Mouse (Mus musculus) kidney, adult 9 months (tissue): Measurements from ENCODE around the gene Igsf8.

ENCODE experiments used
- DNase-seq: peaks from one replicate; pipeline ENCODE4 v3.0.0; 2022

The Igsf8 gene

GRCm38 (mm10) chr1:172325680-172326535, 64.5 kb downstream of the Igsf8 start:
- DNase-seq = peak; percentile 81

GRCm38 (mm10) chr1:172326684-172327083, 65.2 kb downstream of the Igsf8 start:
- DNase-seq = no peak

- no peak for DNase-seq
These were observed 66.0 kb downstream of the Igsf8 start for GRCm38 (mm10) chr1:172327206-172328001.

GRCm38 (mm10) chr1:172328041-172328440, 66.6 kb downstream of the Igsf8 start:
- no peak for DNase-seq

GRCm38 (mm10) chr1:172328461-172328860, 67.0 kb downstream of the Igsf8 start:
- DNase-seq = no peak

GRCm38 (mm10) chr1:172329131-172329530, 67.7 kb downstream of the Igsf8 start, which contains the start of gene Kcnj9:
Gene Kcnj9 (minus strand): TSS chr1:172329318.
- DNase-seq = no peak

- DNase-seq = no peak
These were observed 68.2 kb downstream of the Igsf8 start for GRCm38 (mm10) chr1:172329616-172330015.

GRCm38 (mm10) chr1:172331422-172331947, 70.0 kb downstream of the Igsf8 start:
- DNase-seq = no peak

GRCm38 (mm10) chr1:172332925-172333324, 71.5 kb downstream of the Igsf8 start:
- no peak for DNase-seq

- no peak for DNase-seq
These were observed 72.1 kb downstream of the Igsf8 start for GRCm38 (mm10) chr1:172333512-172333911.

GRCm38 (mm10) chr1:172335804-172336203, 74.4 kb downstream of the Igsf8 start:
- no peak for DNase-seq

- no peak for DNase-seq
These were observed 76.2 kb downstream of the Igsf8 start for GRCm38 (mm10) chr1:172337411-172338185.

GRCm38 (mm10) chr1:172340729-172341321, 79.4 kb downstream of the Igsf8 start, which contains the start of gene Kcnj10:
Gene Kcnj10 (plus strand): TSS chr1:172341210.
- DNase-seq = peak; percentile 71

GRCm38 (mm10) chr1:172341386-172341785, 79.9 kb downstream of the Igsf8 start:
- DNase-seq = no peak

GRCm38 (mm10) chr1:172342729-172343128, 81.3 kb downstream of the Igsf8 start:
- DNase-seq = no peak

GRCm38 (mm10) chr1:172343914-172344313, 82.5 kb downstream of the Igsf8 start:
- DNase-seq = no peak

GRCm38 (mm10) chr1:172344820-172345219, 83.4 kb downstream of the Igsf8 start:
- no peak for DNase-seq

- DNase-seq = peak; percentile 63
These were observed 85.3 kb downstream of the Igsf8 start for GRCm38 (mm10) chr1:172346707-172347106.

- no peak for DNase-seq
These were observed 85.9 kb downstream of the Igsf8 start for GRCm38 (mm10) chr1:172347382-172347781.

- no peak for DNase-seq
These were observed 88.1 kb downstream of the Igsf8 start for GRCm38 (mm10) chr1:172349504-172349903.

- DNase-seq = peak; percentile 89
These were observed 88.7 kb downstream of the Igsf8 start for GRCm38 (mm10) chr1:172349916-172350812.
